In genomic region chr9:45122209-45122761, GRCm38 (mm10) we compare ENCODE assay signal across 7 mouse cellular contexts. TPM values are rescaled to one million over a fixed set of nuclear protein-coding genes. Genes with fewer than 3 reads are reported as not detected.
DNase-seq lines count a peak whose midpoint lies in the region; ATAC-seq and TF ChIP-seq lines count a peak whose summit lies in the region.

No protein-coding gene starts in this region.

- peak; percentile 48 to 53 for DNase-seq in CD8-positive naive resting alpha-beta T cell, adult 2 months (ENCODE audit: low read depth in 2 of 2, low spot score in 2 of 2)
- peak; percentile 74 for DNase-seq in T-cell, adult 2 months (ENCODE audit: low spot score)
- peak; percentile 57 for DNase-seq in forebrain, postnatal 0 days
- DNase-seq in midbrain, postnatal 0 days (ENCODE audit: low spot score) = no peak
- peak; percentile 59 to 81 for DNase-seq in thymus, adult 18-20 months

- peak overlapping the region; percentile 19 for H3K4me3 ChIP-seq in forebrain, postnatal 0 days (ENCODE audit: low read depth, low read length)
- peak overlapping the region; percentile 0; the same call in 1 of the 2 replicates for H3K4me3 ChIP-seq in intestine, embryonic 16.5 days (ENCODE audit: low read length)
- peak overlapping the region; percentile 13 for H3K4me3 ChIP-seq in limb, embryonic 12.5 days (replicated peaks)
- H3K4me3 ChIP-seq in midbrain, postnatal 0 days (ENCODE audit: low read depth, low read length) = peak overlapping the region; percentile 6; the same call in 1 of the 2 replicates

- peak overlapping the region; percentile 35 for H3K9ac ChIP-seq in forebrain, postnatal 0 days
- peak overlapping the region; percentile 48 for H3K9ac ChIP-seq in intestine, embryonic 16.5 days (ENCODE audit: low read depth, low read length)
- peak overlapping the region; percentile 13 for H3K9ac ChIP-seq in limb, embryonic 12.5 days (replicated peaks)
- peak overlapping the region; percentile 9 for H3K9ac ChIP-seq in midbrain, postnatal 0 days (replicated peaks; ENCODE audit: low read length, poor library complexity, severe bottlenecking)

- peaks cover 15% of the 10 kb centered on the region; the same call in 1 of the 2 replicates for H3K36me3 ChIP-seq in forebrain, postnatal 0 days (ENCODE audit: insufficient read depth)
- no peaks in the 10 kb centered on the region for H3K36me3 ChIP-seq in intestine, embryonic 16.5 days (ENCODE audit: control insufficient read depth, insufficient read depth, low read length)
- H3K36me3 ChIP-seq in limb, embryonic 12.5 days = peaks cover 27% of the 10 kb centered on the region
- H3K36me3 ChIP-seq in midbrain, postnatal 0 days (ENCODE audit: insufficient read depth, low read length) = peaks cover 18% of the 10 kb centered on the region

- WGBS in forebrain, postnatal 0 days = 15% methylated on average over 9 of the region's 9 CpGs
- 17% methylated on average over 9 of the region's 9 CpGs for WGBS in intestine, embryonic 16.5 days
- 28% methylated on average over 9 of the region's 9 CpGs for WGBS in limb, embryonic 12.5 days
- WGBS in midbrain, postnatal 0 days = 25% methylated on average over 9 of the region's 9 CpGs

- H3K27ac ChIP-seq in forebrain, postnatal 0 days (ENCODE audit: low read depth, low read length) = 0 out of 2 replicates have a peak overlapping the region, but pooled peaks have one; percentile 40
- H3K27ac ChIP-seq in intestine, embryonic 16.5 days (ENCODE audit: low read length) = 0 out of 2 replicates have a peak overlapping the region, but pooled peaks have one; percentile 3
- no peak overlapping the region for H3K27ac ChIP-seq in limb, embryonic 12.5 days
- H3K27ac ChIP-seq in midbrain, postnatal 0 days (ENCODE audit: low read depth, low read length) = no peak overlapping the region

- peaks cover 18% of the 10 kb centered on the region for H3K4me1 ChIP-seq in forebrain, postnatal 0 days (ENCODE audit: insufficient read depth)
- peaks cover 18% of the 10 kb centered on the region for H3K4me1 ChIP-seq in intestine, embryonic 16.5 days (ENCODE audit: control insufficient read depth, insufficient read depth, low read length)
- H3K4me1 ChIP-seq in limb, embryonic 12.5 days (replicated peaks) = peaks cover 25% of the 10 kb centered on the region
- H3K4me1 ChIP-seq in midbrain, postnatal 0 days (ENCODE audit: insufficient read depth, low read length) = peaks cover 26% of the 10 kb centered on the region

- TF ChIP-seq CTCF in forebrain, postnatal 0 days (IDR thresholded peaks at IDR 0.05; ENCODE audit: low read depth) = no peak
- no peak for TF ChIP-seq CTCF in midbrain, postnatal 0 days (IDR thresholded peaks at IDR 0.05)

- peak; percentile 45; the same call in 1 of the 2 replicates for ATAC-seq in forebrain, postnatal 0 days
- peak; percentile 86 for ATAC-seq in intestine, embryonic 16.5 days
- ATAC-seq in limb, embryonic 12.5 days (ENCODE audit: insufficient number of reproducible peaks, insufficient read depth, low FRiP score, low TSS enrichment, low read depth) = no peak
- no peak for ATAC-seq in midbrain, postnatal 0 days (ENCODE audit: low FRiP score)

- H3K4me2 ChIP-seq in forebrain, postnatal 0 days (ENCODE audit: low read depth) = peak overlapping the region; percentile 47
- peak overlapping the region; percentile 48 for H3K4me2 ChIP-seq in intestine, embryonic 16.5 days (ENCODE audit: low read depth, low read length)
- peak overlapping the region; percentile 43 for H3K4me2 ChIP-seq in limb, embryonic 12.5 days
- peak overlapping the region; percentile 38 for H3K4me2 ChIP-seq in midbrain, postnatal 0 days (ENCODE audit: low read depth, low read length, poor library complexity, severe bottlenecking)

- H3K27me3 ChIP-seq in forebrain, postnatal 0 days (ENCODE audit: insufficient read depth, low read length) = no peaks in the 10 kb centered on the region
- no peaks in the 10 kb centered on the region for H3K27me3 ChIP-seq in intestine, embryonic 16.5 days (replicated peaks; ENCODE audit: control insufficient read depth, insufficient read depth, low read length)
- no peaks in the 10 kb centered on the region; the same call in 1 of the 2 replicates for H3K27me3 ChIP-seq in limb, embryonic 12.5 days
- H3K27me3 ChIP-seq in midbrain, postnatal 0 days (ENCODE audit: insufficient read depth, low read length) = no peaks in the 10 kb centered on the region

- no peaks in the 10 kb centered on the region for H3K9me3 ChIP-seq in forebrain, postnatal 0 days (ENCODE audit: low read length)
- no peaks in the 10 kb centered on the region for H3K9me3 ChIP-seq in intestine, embryonic 16.5 days (ENCODE audit: control insufficient read depth, low read length)
- H3K9me3 ChIP-seq in limb, embryonic 12.5 days = no peaks in the 10 kb centered on the region
- H3K9me3 ChIP-seq in midbrain, postnatal 0 days (ENCODE audit: low read length) = no peaks in the 10 kb centered on the region

RNA-seq across cellular contexts. Expression of gene Scn2b, which starts 4.7 kb away (rescaled TPM):
- total RNA-seq in forebrain, postnatal 0 days (2014; rRNA removed) = 8.6 and 11.5 TPM in 2 replicates
- 3.6 and 5.4 TPM in 2 replicates for polyA plus RNA-seq in forebrain, postnatal 0 days (2015; fragmentation: Nextera tagmentation; extraction: Ambion mirVana)
- 1.9 and 2.1 TPM in 2 replicates for polyA plus RNA-seq in intestine, embryonic 16.5 days (2015; fragmentation: Nextera tagmentation; extraction: Ambion mirVana)
- polyA plus RNA-seq in limb, embryonic 12.5 days (2016; fragmentation: Nextera tagmentation; extraction: Ambion mirVana) = 6.4 and 6.9 TPM in 2 replicates
- 12.8 and 14.1 TPM in 2 replicates for total RNA-seq in midbrain, postnatal 0 days (2014; rRNA removed)
- polyA plus RNA-seq in midbrain, postnatal 0 days (2015; fragmentation: Nextera tagmentation; extraction: Ambion mirVana) = 9.1 and 9.4 TPM in 2 replicates

RNA-seq across cellular contexts. Expression of gene Scn4b, which starts 15.9 kb away (rescaled TPM):
- 0.43 and 0.69 TPM in 2 replicates for total RNA-seq in forebrain, postnatal 0 days (2014; rRNA removed)
- polyA plus RNA-seq in forebrain, postnatal 0 days (2015; fragmentation: Nextera tagmentation; extraction: Ambion mirVana) = 0.36 and 0.59 TPM in 2 replicates
- 0.13 and 0.15 TPM in 2 replicates for polyA plus RNA-seq in intestine, embryonic 16.5 days (2015; fragmentation: Nextera tagmentation; extraction: Ambion mirVana)
- 0.28 and 0.49 TPM in 2 replicates for polyA plus RNA-seq in limb, embryonic 12.5 days (2016; fragmentation: Nextera tagmentation; extraction: Ambion mirVana)
- total RNA-seq in midbrain, postnatal 0 days (2014; rRNA removed) = 0.61 and 0.93 TPM in 2 replicates
- 0.31 and 0.37 TPM in 2 replicates for polyA plus RNA-seq in midbrain, postnatal 0 days (2015; fragmentation: Nextera tagmentation; extraction: Ambion mirVana)

RNA-seq across cellular contexts. Expression of gene Jaml, which starts 43.3 kb away (rescaled TPM):
- total RNA-seq in forebrain, postnatal 0 days (2014; rRNA removed) = 0.23 TPM in 1 of 2 replicates, not detected in the other
- 0.16 and 0.19 TPM in 2 replicates for polyA plus RNA-seq in forebrain, postnatal 0 days (2015; fragmentation: Nextera tagmentation; extraction: Ambion mirVana)
- 100 and 102 TPM in 2 replicates for polyA plus RNA-seq in intestine, embryonic 16.5 days (2015; fragmentation: Nextera tagmentation; extraction: Ambion mirVana)
- 0.99 and 1.00 TPM in 2 replicates for polyA plus RNA-seq in limb, embryonic 12.5 days (2016; fragmentation: Nextera tagmentation; extraction: Ambion mirVana)
- 0.09 TPM in 1 of 2 replicates, not detected in the other for total RNA-seq in midbrain, postnatal 0 days (2014; rRNA removed)
- 0.23 and 0.44 TPM in 2 replicates for polyA plus RNA-seq in midbrain, postnatal 0 days (2015; fragmentation: Nextera tagmentation; extraction: Ambion mirVana)

RNA-seq across cellular contexts. Expression of gene BC049352, which starts 59.5 kb away (rescaled TPM):
- 0.38 TPM in 1 of 2 replicates, not detected in the other for total RNA-seq in forebrain, postnatal 0 days (2014; rRNA removed)
- polyA plus RNA-seq in forebrain, postnatal 0 days (2015; fragmentation: Nextera tagmentation; extraction: Ambion mirVana) = 0.28 and 0.47 TPM in 2 replicates
- polyA plus RNA-seq in intestine, embryonic 16.5 days (2015; fragmentation: Nextera tagmentation; extraction: Ambion mirVana) = 0.15 and 0.36 TPM in 2 replicates
- not detected in 2 replicates for polyA plus RNA-seq in limb, embryonic 12.5 days (2016; fragmentation: Nextera tagmentation; extraction: Ambion mirVana)
- total RNA-seq in midbrain, postnatal 0 days (2014; rRNA removed) = not detected in 2 replicates
- polyA plus RNA-seq in midbrain, postnatal 0 days (2015; fragmentation: Nextera tagmentation; extraction: Ambion mirVana) = 0.26 TPM in 1 of 2 replicates, not detected in the other

Comparison
In these comparisons a context has a peak if more than half of its experiments do, and no peak if none do; other contexts are left out.
1. ATAC-seq: peak in forebrain, postnatal 0 days (single experiment) and intestine, embryonic 16.5 days (single experiment); none in limb, embryonic 12.5 days (single experiment) and midbrain, postnatal 0 days (single experiment).
2. H3K27ac ChIP-seq: peak in forebrain, postnatal 0 days (single experiment) and intestine, embryonic 16.5 days (single experiment); none in limb, embryonic 12.5 days (single experiment) and midbrain, postnatal 0 days (single experiment).
3. RNA of gene Jaml, which starts 43.3 kb away (polyA plus RNA-seq): 100 to 102 TPM in intestine, embryonic 16.5 days; 0.99 to 1.00 TPM in limb, embryonic 12.5 days, 0.23 to 0.44 TPM in midbrain, postnatal 0 days and 0.16 to 0.19 TPM in forebrain, postnatal 0 days; every median in the first group is over 10 times any median in the second.
4. Peak in every context shown above with its lines, with median percentiles within 50 percentile points of each other: H3K4me2 ChIP-seq, H3K4me3 ChIP-seq and H3K9ac ChIP-seq.